Mouse (Mus musculus): ENCODE measurements at regions not wholly inside any gene's neighbourhood (a gene's known extent, or its start where the extent isn't known, plus 50 kb on each side); places are given as distances from the start of the nearest gene placed in this dataset.

DNA sequence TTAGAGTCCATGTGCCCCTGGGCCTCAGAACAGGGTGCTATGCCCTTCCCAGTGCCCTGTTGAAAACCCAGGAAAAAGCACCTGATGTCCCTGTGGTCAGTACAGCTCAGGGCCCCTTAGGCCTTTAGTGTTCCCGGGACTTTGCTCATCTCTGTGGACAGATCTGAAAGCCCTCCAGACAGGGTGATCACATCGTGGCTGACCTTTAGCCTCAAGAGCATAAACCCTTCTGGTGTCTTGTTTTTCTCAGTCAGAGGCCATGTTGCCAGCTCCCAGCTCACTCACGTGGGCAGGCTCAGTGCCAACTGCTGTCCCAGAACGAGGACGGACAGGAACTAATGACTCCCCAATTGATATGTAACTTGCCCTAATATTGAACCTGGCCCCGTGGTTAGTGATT lies 275.8 kb upstream of the Maf start:
- no peak for TF ChIP-seq CHD2 (IDR thresholded peaks at IDR 0.05; ENCODE audit: low read depth, low read length)
- no peak for TF ChIP-seq ZC3H11A (IDR thresholded peaks at IDR 0.05; ENCODE audit: borderline replicate concordance, low read depth, low read length)

Measured in ES-E14 (cell line).